Mouse (Mus musculus): ENCODE results near the gene Slc39a11.
"Not testable (repeated sequence)": the region's sequence is repeated elsewhere in the genome, so short reads cannot be mapped to it uniquely, and the experiment has no call there.

Slc39a11 gene

GRCm38 (mm10) chr11:113611112-113611646, 38.7 kb downstream of the Slc39a11 start:
- in situ Hi-C loops (cut with MboI; ENCODE audit: unreplicated experiment in 2 of 2) = loop anchor here (10.0 to 25.0 kb wide), 2 partner anchors 424 to 436 kb away; no protein-coding TSS in a partner anchor

DNA sequence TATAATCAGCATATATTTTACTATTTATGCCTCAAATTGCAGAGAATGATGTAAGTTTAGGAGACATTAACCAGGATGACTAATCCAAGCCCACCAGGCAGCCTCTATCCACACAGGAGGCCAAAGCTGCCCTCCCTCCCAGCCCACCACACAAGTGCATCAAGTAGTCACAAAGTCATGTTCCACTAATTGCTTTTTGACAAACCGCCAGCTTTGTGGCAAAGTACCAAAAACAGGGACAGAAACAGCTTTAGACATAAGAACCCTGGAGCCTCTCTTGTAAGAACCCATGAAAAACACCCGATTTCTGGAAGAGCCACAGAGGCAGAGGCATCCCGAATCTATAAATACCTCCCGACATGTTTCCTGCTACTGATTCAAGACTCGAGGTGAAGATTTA, 39.6 kb downstream of the Slc39a11 start:
- in situ Hi-C loops (cut with MboI; ENCODE audit: unreplicated experiment in 2 of 2) = loop anchor here (10.0 to 25.0 kb wide), 2 partner anchors 423 to 435 kb away; no protein-coding TSS in a partner anchor

GRCm38 (mm10) chr11:113609581-113609980, 40.3 kb downstream of the Slc39a11 start:
- in situ Hi-C loops (cut with MboI; ENCODE audit: unreplicated experiment in 2 of 2) = loop anchor here in 1 of 2 experiments (25.0 kb wide), 1 partner anchor 422 kb away; no protein-coding TSS in a partner anchor

DNA sequence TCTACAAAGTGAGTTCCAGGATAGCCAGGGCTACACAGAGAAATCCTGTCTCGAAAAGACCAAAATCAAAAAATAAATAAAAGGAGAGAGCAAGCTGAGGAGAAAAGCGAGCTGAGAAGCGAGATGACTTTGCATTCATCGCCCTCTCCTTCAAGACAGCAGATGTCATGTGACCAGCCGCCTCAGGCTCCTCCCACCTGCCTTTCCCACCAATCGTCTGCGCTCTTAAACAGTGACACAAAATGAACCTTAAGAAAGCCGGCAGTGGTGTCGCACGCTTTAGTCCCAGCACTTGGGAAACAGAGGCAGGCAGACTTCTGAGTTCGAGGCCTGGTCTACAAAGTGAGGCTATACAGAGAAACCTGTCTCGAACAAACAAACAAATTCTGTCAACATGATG, 42.3 kb downstream of the Slc39a11 start:
- in situ Hi-C loops (cut with MboI; ENCODE audit: unreplicated experiment in 2 of 2) = loop anchor here in 1 of 2 experiments (25.0 kb wide), 1 partner anchor 420 kb away; no protein-coding TSS in a partner anchor

DNA sequence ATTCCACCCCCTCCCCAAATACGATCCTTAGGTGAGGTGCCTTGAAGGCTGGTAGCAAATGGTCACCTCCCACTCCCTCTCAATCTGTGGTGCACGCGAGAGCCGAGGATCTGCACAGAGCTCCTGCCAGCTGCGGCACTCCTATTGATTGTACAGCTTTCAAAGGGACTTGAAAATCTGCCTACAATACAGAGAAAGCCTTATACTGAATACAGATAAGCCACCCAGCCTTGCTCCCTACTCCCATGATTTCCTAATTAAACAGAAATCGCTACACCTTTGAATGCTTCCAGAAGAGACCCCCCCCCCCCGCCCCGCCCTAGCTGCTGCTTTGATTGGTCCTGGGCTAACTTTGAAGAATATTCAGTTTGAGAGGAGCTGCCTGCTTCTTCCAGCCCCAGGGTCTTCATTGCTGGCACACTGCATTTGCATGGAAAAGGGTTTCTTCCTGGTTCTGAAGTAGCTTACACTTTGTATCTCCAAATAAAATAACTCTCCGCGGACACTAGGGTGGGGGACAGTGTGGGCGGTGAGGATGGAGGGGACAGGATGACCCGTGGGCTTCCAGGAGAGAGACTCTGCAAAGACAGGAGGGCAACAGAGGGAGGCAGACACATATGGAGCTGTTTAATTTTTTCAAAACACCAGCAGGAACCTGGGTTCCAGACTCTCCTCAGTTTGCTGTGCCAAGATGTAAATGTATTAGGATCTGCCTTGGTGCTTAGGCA, 48.1 kb downstream of the Slc39a11 start:
- in situ Hi-C loops (cut with MboI; ENCODE audit: unreplicated experiment in 2 of 2) = loop anchor here in 1 of 2 experiments (25.0 kb wide), 1 partner anchor 414 kb away; no protein-coding TSS in a partner anchor

- in situ Hi-C loops (cut with MboI; ENCODE audit: unreplicated experiment in 2 of 2) = loop anchor here in 1 of 2 experiments (25.0 kb wide), 1 partner anchor 413 kb away; no protein-coding TSS in a partner anchor
These were observed 49.2 kb downstream of the Slc39a11 start for GRCm38 (mm10) chr11:113600526-113601245.

DNA sequence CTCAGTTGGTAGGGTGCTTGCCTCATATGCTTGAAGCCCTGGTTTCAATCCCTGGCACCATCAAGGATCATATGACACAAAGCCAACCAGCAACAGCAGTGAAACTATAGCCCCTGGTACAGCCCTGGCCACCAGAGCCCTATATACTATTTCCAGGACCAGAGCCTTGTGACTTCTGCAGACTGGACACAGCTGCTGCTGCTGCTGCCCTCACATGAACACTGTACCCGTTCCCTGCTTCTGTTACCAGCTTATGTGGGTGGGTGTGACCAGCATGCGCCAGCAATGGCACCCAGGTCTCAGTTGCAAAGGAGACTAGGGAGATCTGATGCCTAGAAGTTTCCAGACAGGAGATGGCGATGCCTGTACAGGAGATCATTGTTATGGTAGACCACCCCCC, 52.2 kb downstream of the Slc39a11 start:
- in situ Hi-C loops (cut with MboI; ENCODE audit: unreplicated experiment in 2 of 2) = no loop called here

- in situ Hi-C loops (cut with MboI; ENCODE audit: unreplicated experiment in 2 of 2) = no loop called here
These were observed 54.7 kb downstream of the Slc39a11 start for GRCm38 (mm10) chr11:113595144-113595543.

GRCm38 (mm10) chr11:113588936-113589335, 60.9 kb downstream of the Slc39a11 start:
- in situ Hi-C loops (cut with MboI; ENCODE audit: unreplicated experiment in 2 of 2) = no loop called here

- in situ Hi-C loops (cut with MboI; ENCODE audit: unreplicated experiment in 2 of 2) = no loop called here
These were observed 63.5 kb downstream of the Slc39a11 start for GRCm38 (mm10) chr11:113586423-113586822.

DNA sequence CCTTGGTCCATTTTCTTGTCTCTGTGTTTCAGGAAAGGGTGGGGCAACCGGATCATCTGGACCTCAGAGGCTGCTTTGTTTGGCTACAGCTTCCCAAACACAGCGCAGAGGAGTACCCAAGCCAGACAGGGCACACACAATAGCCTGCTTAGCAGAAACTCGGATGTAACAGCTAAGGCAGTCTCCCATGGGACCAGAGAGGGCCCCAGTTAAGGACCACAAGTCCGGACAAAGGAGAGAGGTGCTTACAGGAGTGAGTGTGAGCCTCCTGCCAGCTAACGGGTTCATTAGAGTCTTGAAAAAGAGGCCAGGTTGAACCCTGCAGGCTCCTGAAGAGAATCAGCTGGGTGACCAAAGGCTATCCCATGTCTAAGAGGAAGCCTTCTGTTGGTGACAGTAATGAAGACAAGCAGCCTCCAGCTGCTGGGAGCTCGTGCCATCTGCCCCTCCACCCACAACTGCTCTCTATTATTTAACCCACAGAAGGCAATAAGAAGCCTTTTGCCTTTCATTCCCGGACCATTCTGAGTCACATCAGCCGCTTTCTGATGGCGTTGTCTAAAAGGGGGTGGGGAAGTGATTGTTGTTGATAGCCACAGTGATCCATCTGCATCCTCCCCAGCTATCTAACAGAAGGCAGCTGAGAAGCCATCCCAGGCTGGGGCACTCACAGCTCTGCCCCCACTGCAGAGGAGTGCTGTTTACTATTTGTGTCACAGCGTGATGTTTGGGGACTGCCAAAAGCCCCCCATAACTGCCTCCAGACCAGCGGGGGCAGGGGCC, 65.8 kb downstream of the Slc39a11 start:
- in situ Hi-C loops (cut with MboI; ENCODE audit: unreplicated experiment in 2 of 2) = no loop called here

- in situ Hi-C loops (cut with MboI; ENCODE audit: unreplicated experiment in 2 of 2) = no loop called here
These were observed 72.7 kb downstream of the Slc39a11 start for GRCm38 (mm10) chr11:113577221-113577620.

- in situ Hi-C loops (cut with MboI; ENCODE audit: unreplicated experiment in 2 of 2) = no loop called here
These were observed 77.2 kb downstream of the Slc39a11 start for GRCm38 (mm10) chr11:113572641-113573040.

- in situ Hi-C loops (cut with MboI; ENCODE audit: unreplicated experiment in 2 of 2) = no loop called here
These were observed 78.3 kb downstream of the Slc39a11 start for GRCm38 (mm10) chr11:113571616-113572015.

- in situ Hi-C loops (cut with MboI; ENCODE audit: unreplicated experiment in 2 of 2) = no loop called here
These were observed 80.9 kb downstream of the Slc39a11 start for GRCm38 (mm10) chr11:113568999-113569398.

DNA sequence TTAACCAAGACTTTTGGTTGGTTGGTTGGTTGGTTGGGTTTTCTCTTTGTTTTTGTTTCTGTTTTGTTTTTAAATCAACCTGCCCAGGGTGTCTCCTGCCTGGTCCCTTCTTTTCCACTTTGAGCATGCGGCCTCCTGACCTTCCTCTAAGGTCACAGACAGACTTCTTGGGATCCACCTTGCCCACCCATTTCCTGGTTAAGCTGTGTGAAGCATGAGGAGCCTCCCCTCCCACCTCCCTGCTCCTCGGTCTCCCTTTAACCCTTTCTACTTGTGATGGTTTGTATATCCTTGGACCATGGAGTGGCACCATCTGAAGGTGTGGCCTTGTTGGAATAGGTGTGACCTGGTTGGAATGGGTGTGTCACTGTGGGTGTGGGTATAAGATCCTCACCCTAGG, 82.0 kb downstream of the Slc39a11 start:
- in situ Hi-C loops (cut with MboI; ENCODE audit: unreplicated experiment in 2 of 2) = not testable (repeated sequence)

DNA sequence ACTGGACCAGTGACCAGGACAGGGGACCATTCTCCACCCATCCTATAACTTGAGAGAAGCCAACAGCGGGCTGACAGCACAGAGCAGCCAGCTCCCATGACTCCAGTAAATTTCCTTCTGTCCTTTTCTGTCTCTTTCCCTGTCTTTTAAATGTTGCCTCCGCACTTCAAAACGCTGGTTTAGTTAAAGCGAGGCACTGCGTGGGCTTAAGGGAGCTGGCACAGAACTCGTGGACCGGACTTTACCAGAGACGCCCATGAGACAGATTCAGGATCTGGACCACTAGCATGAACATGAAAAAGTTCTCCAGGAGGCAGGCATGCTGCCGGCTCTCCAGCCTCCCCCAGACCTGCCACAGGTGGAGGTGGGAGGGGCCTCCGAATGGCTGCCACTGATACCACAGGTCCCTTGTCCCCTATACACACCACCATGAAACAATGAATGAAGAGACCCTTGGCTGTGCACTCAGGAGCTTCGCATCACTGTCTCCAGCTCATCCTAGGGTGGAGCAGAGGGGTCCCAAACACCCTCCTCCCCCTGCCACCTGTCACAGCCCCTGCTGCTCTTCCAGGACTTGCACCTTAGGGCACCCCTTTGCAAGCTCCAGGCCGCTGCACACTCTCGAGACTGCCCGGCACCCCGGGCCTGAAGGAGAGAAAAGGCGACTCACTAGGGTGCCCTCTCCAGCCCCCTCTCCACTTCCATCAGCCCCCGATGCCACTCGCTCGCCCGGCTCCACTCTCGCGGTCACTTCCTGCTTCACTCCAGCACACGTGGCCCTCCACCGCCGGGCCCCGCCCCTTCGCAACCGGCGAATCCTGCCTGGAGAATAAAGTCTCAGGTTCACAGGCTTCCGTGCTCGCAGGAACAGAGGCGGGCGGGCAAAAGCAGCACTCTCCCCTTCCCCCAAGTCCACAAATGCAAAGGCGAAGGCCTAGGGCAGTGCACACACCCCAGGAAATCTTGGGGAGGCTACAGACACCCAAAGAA, 84.6 kb downstream of the Slc39a11 start:
- in situ Hi-C loops (cut with MboI; ENCODE audit: unreplicated experiment in 2 of 2) = no loop called here

GRCm38 (mm10) chr11:113562326-113562725, 87.6 kb downstream of the Slc39a11 start:
- in situ Hi-C loops (cut with MboI; ENCODE audit: unreplicated experiment in 2 of 2) = no loop called here

DNA sequence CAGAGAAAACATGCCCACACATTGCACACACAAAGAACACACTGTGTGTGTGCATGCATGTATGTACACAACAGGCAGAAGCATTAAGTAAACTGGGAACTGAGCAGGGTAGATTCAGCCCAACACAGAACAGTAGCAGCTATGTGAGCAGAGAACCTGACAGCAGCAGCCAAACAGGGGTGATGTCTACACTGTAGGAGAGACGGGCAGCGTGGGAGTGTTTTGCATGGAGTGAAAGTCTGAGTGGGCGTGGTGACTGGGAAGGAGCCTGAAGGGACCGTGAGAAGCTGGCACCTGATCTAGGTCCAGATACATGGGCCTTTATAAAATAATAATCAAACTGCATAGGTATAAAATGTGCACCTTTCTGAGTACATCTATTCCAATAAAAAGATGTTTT, 89.7 kb downstream of the Slc39a11 start:
- in situ Hi-C loops (cut with MboI; ENCODE audit: unreplicated experiment in 2 of 2) = no loop called here

Measured in v-Abl transformed pro-B cells (cell line).